Mouse (Mus musculus) neural tube, embryonic 11.5 days (tissue): ENCODE data around the gene Arid5b. TPM values are rescaled to one million over a fixed set of nuclear protein-coding genes. Genes with fewer than 3 reads are reported as not detected.

Source experiments
- ATAC-seq: fragments of 200-750 bp; cut with Nextera tagmentation; 2 replicates; pipeline ENCODE4 v1.8.0; 2017; ENCODE audit warnings: moderate number of reproducible peaks, mild to moderate bottlenecking, moderate TSS enrichment, moderate library complexity; ENCODE audit not compliant: insufficient read depth, low FRiP score, low TSS enrichment
- DNase-seq: peaks from one replicate; pipeline ENCODE4 v3.0.0-alpha.2; 2015; ENCODE audit warnings: low spot score
- H3K27ac ChIP-seq: fragments of 300-500 bp; sonication (generic); 2 replicates; pipeline ENCODE4 v1.5.1; 2014; ENCODE audit warnings: low read depth, mild to moderate bottlenecking, low read length
- H3K27me3 ChIP-seq: fragments of 300-500 bp; sonication (generic); 2 replicates; pipeline ENCODE4 v1.6.1; 2014; ENCODE audit warnings: mild to moderate bottlenecking, low read length, mixed read lengths; ENCODE audit not compliant: control insufficient read depth, insufficient read depth
- H3K36me3 ChIP-seq: fragments of 300-500 bp; sonication (generic); 2 replicates; pipeline ENCODE4 v1.6.1; 2014; ENCODE audit warnings: mild to moderate bottlenecking, low read length, moderate library complexity, mixed read lengths; ENCODE audit not compliant: control insufficient read depth, insufficient read depth
- H3K4me1 ChIP-seq: fragments of 300-500 bp; sonication (generic); 2 replicates; pipeline ENCODE4 v1.6.1; 2014; ENCODE audit warnings: low read length, mixed read lengths; ENCODE audit not compliant: control insufficient read depth, insufficient read depth
- H3K4me2 ChIP-seq: fragments of 300-500 bp; sonication (generic); 2 replicates; pipeline ENCODE4 v1.6.1; 2014; ENCODE audit warnings: low read depth, mild to moderate bottlenecking, moderate library complexity
- H3K4me3 ChIP-seq: fragments of 300-500 bp; sonication (generic); 2 replicates; pipeline ENCODE4 v1.5.1; 2014; ENCODE audit warnings: low read depth, low read length
- H3K9ac ChIP-seq: fragments of 300-500 bp; sonication (generic); 2 replicates; pipeline ENCODE4 v1.6.1; 2014; ENCODE audit warnings: mild to moderate bottlenecking, low read length
- H3K9me3 ChIP-seq: fragments of 300-500 bp; sonication (generic); 2 replicates; pipeline ENCODE4 v1.6.1; 2016; ENCODE audit warnings: low read length; ENCODE audit not compliant: control insufficient read depth
- WGBS: fragments of 180-500 bp; shearing (Covaris S2); extraction: QIAGEN DNeasy Blood & Tissue Kit; methylation state at CpG from one replicate; pipeline ENCODE4 v1.1.7; 2014; 5-methylcytosine and 5-hydroxymethylcytosine counted together
- polyA plus RNA-seq: library from polyadenylated mRNA; unstranded; fragments of >200 nt; fragmentation: Nextera tagmentation; extraction: Ambion mirVana; gene quantifications from 2 replicates; pipeline ENCODE4 v1.2.1, GENCODE M21; 2014

Arid5b gene
- polyA plus RNA-seq, 1 experiment from 2014 or later = 15.0 TPM

DNA sequence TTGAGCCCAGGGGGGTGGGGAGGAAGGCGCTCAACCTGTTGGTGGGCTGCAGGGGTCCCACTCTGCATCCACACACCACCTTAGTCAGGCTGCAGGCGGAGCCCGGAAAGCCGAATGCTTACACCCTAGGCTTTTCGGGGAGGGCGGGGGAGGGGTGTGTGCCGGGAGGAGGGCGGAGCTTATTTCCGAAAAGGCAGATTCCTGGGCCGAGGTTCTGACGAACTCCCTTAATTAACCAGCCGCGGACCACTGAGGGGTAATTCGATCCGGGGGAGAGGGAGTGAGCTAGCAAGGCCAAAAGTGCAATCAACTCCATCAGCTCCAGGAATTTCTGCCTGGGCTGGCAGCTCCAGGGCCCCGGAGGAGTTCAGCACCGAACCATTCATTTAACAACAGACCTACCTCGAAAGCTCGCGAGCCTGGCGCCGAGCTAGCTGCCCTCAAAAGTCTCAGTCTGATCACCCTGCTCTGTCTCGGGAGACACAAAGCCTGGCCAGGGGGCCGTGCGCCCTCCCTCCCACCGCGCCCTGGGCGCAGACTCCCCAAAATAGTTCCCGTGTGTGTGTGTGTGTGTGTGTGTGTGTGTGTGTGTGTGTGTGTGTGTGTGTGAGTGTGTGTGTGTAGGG is 2.1 kb downstream of the Arid5b start:
- Histone ChIP-seq H3K9ac (peak overlapping the region; percentile 64), H3K4me1 (0 out of 2 replicates have a peak, but pooled peaks cover 2% of the 10 kb centered on the region), H3K27ac (0 out of 2 replicates have a peak overlapping the region, but pooled peaks have one; percentile 50), H3K36me3 (no peaks in the 10 kb centered on the region), H3K27me3 (no peaks in the 10 kb centered on the region), H3K4me3 (peak overlapping the region; percentile 54), H3K9me3 (no peaks in the 10 kb centered on the region), H3K4me2 (peak overlapping the region; percentile 94)
- peak; percentile 78 for DNase-seq
- WGBS = 1% methylated on average over 28 of the region's 29 CpGs
- peak; percentile 64 for ATAC-seq

DNA sequence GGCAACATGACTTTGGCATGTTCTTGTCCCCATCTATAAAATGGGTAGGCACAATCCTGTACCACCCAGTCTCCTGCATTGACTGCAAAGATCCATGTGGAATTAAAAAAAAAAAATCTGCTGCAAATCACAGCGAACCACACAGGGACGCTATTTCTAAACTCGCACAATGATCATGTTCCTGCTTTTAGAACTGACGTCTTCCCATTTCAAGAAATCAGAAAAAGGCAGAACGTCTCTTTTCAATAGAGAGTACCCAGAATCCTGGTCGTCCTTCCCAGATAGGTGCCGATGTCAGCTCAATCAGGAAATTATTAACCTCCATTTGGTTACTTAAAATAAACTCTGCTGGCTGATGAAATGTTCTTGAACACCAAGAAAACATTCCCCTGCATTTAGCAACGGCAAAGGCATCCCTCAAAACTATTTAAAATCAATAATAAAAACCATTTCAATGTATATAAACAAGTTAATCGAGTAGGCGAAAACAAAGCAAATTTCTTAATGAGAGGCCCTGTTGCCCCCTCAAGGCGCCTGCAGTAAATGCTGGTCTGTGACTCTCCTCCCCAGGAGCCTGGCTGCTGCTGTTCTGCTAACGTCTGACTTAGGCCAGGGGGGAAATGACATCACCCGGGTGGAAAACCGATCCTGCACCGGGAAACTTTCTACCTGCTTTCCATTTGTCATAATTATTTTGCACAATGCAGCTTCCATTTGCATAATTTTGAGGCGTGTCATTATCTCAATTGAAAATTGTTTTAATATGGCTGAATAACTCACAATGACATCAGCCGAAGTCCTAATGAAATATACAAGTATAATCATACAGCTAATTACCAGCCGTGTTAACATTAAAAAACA is 3.4 kb downstream of the Arid5b start:
- H3K4me2 ChIP-seq = peak overlapping the region; percentile 9; the same call in 1 of the 2 replicates
- H3K9ac ChIP-seq = no peak overlapping the region
- WGBS = 26% methylated on average over 18 of the region's 18 CpGs
- no peaks in the 10 kb centered on the region for H3K9me3 ChIP-seq
- no peak overlapping the region for H3K4me3 ChIP-seq
- H3K36me3 ChIP-seq = no peaks in the 10 kb centered on the region
- ATAC-seq (no peak), DNase-seq (peak; percentile 23)
- H3K27ac ChIP-seq = no peak overlapping the region
- no peaks in the 10 kb centered on the region for H3K27me3 ChIP-seq
- H3K4me1 ChIP-seq = no peaks in the 10 kb centered on the region

DNA sequence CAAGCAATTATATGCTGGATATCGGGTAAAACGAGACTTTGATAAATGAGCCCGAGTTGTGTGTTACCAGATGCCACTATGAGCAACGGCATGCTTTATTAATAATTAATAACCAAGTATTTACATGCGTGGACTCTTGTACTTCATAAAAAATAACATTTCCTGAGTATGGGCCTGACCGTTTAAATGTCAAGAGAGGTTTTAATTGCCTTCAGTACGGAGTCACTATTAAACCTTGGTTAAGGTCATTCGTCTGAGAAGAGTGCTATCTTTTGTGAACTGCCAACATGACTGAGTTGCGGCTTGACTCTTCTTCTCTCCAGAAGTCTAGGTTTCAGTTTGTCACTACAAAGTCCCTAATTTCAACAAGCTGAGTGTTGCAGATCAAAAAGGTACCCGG is 8.8 kb downstream of the Arid5b start:
- Histone ChIP-seq H3K27ac (no peak overlapping the region), H3K27me3 (no peaks in the 10 kb centered on the region), H3K9ac (no peak overlapping the region), H3K4me2 (no peak overlapping the region), H3K36me3 (no peaks in the 10 kb centered on the region), H3K9me3 (no peaks in the 10 kb centered on the region), H3K4me3 (no peak overlapping the region), H3K4me1 (no peaks in the 10 kb centered on the region)
- WGBS = 94% methylated on average over 10 of the region's 10 CpGs
- ATAC-seq (no peak), DNase-seq (no peak)

DNA sequence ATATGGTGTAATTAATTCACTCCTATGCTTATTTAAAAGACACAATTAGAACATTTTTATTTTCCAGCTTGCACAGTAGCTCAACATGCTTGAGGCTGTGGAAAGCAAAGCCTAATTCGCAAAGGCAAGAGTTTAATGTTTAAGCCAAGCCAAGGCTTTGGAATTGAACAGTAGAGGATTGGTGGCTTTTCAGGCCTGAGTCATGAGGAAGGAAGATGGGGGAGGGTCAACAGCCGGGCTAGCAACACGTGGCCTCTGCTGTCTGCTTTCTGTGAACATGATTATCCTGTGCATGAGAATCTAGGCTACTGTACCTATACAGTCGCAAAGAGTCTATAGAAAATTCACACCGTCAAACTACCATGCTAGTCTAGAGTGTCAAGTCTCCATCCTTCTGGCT is 9.9 kb downstream of the Arid5b start:
- no peaks in the 10 kb centered on the region for H3K27me3 ChIP-seq
- ATAC-seq = no peak
- no peak overlapping the region for H3K9ac ChIP-seq
- H3K4me3 ChIP-seq = no peak overlapping the region
- DNase-seq = no peak
- no peaks in the 10 kb centered on the region for H3K9me3 ChIP-seq
- no peak overlapping the region for H3K27ac ChIP-seq
- no peaks in the 10 kb centered on the region for H3K4me1 ChIP-seq
- WGBS = 79% methylated on average over 5 of the region's 5 CpGs
- H3K4me2 ChIP-seq = no peak overlapping the region
- H3K36me3 ChIP-seq = no peaks in the 10 kb centered on the region

DNA sequence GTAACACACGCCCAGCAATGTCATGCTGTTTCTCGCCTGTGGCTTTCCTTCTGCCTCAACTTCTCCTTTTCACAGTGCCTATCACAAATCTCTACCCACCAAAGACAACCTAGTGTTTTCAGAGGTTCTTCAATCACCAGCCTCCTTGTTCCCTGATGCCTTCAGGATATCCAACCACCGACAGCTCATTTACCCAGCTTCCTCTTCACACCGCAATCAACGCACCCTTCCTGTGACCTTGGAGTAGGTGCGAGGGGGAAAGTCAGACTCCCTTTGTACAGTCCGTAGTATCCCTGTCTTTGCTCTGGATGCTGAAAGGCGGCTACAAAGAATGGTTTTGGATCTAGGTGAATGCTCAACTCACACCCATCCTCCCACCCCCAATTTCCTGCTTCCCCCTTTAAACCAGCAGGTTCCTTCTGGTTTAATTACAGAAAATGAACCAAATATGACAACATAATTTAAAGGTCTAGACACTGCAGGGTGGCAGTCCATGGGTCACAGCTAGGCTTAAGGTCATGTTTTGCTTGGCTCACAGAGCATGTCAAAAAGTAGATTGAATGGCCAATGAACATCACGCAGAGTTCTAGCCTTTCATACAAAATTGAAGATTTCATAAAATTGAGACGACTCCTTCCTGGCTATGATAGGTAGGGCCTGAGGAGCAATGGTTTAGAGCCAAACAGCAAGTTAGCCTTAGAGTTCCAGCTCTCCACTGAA is 14.4 kb downstream of the Arid5b start:
- Histone ChIP-seq H3K9me3 (no peaks in the 10 kb centered on the region), H3K27ac (no peak overlapping the region), H3K27me3 (no peaks in the 10 kb centered on the region), H3K4me1 (no peaks in the 10 kb centered on the region), H3K36me3 (no peaks in the 10 kb centered on the region), H3K4me3 (no peak overlapping the region), H3K4me2 (no peak overlapping the region), H3K9ac (no peak overlapping the region)
- ATAC-seq (no peak), DNase-seq (no peak)
- 90% methylated on average over 10 of the region's 10 CpGs for WGBS

DNA sequence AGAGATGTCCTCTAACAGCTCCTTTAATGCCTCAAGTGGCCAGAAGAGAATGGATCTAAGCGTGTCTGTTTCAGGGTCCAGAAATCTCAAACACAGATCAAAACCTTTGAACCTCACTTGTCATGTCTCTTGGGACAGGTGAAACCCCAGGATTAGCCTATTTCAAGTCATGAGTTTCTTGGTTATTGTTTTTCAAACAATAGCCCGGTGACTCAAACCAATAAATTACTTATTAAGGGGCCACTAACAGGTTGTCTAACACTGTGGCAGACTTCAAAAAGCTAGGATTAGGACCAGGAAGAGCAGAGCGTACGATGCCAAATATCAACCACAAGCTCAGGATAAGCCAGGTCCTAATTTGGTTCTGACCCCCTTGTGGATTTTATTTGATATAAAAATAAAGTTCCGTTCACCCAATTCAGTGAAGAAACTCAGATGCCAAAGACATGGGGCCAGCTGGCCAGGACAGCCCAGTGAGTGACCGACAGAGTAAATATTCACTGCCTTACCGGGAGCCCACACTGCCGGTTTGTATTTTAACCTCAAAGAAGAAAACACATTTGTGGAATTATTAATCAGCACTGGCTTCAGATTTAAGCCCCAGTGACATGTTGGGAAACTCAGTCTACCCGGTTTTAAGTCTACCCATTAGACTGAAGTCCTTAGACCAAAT is 15.1 kb downstream of the Arid5b start:
- 91% methylated on average over 9 of the region's 9 CpGs for WGBS
- Histone ChIP-seq H3K4me1 (no peaks in the 10 kb centered on the region), H3K9me3 (no peaks in the 10 kb centered on the region), H3K9ac (no peak overlapping the region), H3K36me3 (no peaks in the 10 kb centered on the region), H3K4me2 (no peak overlapping the region), H3K27me3 (no peaks in the 10 kb centered on the region), H3K27ac (no peak overlapping the region), H3K4me3 (no peak overlapping the region)
- no peak for ATAC-seq
- no peak for DNase-seq

DNA sequence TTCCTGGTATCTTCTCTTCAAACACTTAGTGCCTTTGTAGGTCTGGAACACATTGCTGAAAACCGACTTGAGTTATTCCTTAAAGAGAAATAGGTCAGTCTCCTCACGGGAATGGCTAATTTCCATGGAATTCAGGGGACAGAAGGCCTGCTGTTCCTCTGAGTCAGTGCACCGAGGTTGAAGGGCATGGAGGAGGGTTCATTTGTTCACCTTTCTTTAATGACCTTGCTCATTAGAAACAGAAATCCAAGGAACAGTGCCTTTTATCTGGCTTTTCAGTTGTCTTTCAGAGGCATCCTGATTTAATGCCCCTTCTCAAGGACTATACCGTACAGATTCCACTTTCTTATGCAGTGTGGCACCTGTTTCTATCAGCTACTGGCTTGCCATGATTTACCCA is 18.9 kb downstream of the Arid5b start:
- 50% methylated on average over 4 of the region's 4 CpGs for WGBS
- no peak overlapping the region for H3K4me3 ChIP-seq
- ATAC-seq (no peak), DNase-seq (no peak)
- no peaks in the 10 kb centered on the region for H3K4me1 ChIP-seq
- no peaks in the 10 kb centered on the region for H3K9me3 ChIP-seq
- no peak overlapping the region for H3K9ac ChIP-seq
- H3K36me3 ChIP-seq = no peaks in the 10 kb centered on the region
- H3K27ac ChIP-seq = no peak overlapping the region
- no peak overlapping the region for H3K4me2 ChIP-seq
- H3K27me3 ChIP-seq = no peaks in the 10 kb centered on the region

DNA sequence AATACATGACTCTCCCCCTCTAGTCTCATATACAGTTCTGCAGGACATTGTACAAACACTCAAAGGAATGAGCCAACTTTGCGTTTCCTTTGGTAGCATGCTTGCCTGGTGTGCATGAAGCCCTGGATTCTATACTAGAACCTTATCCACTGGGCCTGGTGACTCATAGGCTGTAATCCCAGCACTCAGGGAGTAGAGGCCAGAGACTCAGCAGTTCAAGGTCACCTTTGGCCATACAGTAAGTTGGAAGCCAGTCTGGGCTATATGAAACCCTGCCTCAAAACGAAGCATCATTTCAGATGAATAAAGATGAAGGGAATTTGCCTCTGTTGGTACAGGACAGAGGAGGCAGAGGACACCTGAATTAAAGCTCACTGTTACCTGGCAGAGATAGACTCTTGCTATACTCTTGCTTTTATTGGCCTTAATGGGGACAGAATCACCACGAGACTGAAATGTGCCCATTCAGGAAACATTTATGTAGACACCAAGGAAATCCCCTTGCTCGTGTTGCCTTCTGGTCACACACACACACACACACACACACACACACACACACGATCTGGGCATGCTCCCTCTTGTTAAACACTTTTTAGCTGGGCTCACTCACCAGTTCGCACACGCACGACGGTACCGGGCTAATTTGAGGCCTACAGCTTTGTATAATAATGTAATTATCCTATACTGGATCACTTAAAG is 21.0 kb downstream of the Arid5b start:
- ATAC-seq (no peak), DNase-seq (no peak)
- Histone ChIP-seq H3K27ac (no peak overlapping the region), H3K4me1 (no peaks in the 10 kb centered on the region), H3K36me3 (no peaks in the 10 kb centered on the region), H3K9ac (no peak overlapping the region), H3K9me3 (no peaks in the 10 kb centered on the region), H3K4me2 (no peak overlapping the region), H3K27me3 (no peaks in the 10 kb centered on the region), H3K4me3 (no peak overlapping the region)
- 93% methylated on average over 10 of the region's 10 CpGs for WGBS
